Mouse (Mus musculus) CD8-positive naive resting alpha-beta T cell, adult 2 months (primary cell): Measurements from ENCODE around the gene Nprl3.
"Not testable (repeated sequence)": the region's sequence is repeated elsewhere in the genome, so short reads cannot be mapped to it uniquely, and the experiment has no call there.

Source experiments
- DNase-seq, 2 experiments: peaks; one replicate each; pipeline ENCODE4 v3.0.0; 2022; ENCODE audit warnings: low read depth in 2 of 2, low spot score in 2 of 2

Gene Nprl3

GRCm38 (mm10) chr11:32226124-32226871, 41.2 kb downstream of the Nprl3 start, which contains the start of gene Mpg:
TSS of gene Mpg (plus strand) at chr11:32226505.
- DNase-seq = peak; percentile 77 to 79

DNA sequence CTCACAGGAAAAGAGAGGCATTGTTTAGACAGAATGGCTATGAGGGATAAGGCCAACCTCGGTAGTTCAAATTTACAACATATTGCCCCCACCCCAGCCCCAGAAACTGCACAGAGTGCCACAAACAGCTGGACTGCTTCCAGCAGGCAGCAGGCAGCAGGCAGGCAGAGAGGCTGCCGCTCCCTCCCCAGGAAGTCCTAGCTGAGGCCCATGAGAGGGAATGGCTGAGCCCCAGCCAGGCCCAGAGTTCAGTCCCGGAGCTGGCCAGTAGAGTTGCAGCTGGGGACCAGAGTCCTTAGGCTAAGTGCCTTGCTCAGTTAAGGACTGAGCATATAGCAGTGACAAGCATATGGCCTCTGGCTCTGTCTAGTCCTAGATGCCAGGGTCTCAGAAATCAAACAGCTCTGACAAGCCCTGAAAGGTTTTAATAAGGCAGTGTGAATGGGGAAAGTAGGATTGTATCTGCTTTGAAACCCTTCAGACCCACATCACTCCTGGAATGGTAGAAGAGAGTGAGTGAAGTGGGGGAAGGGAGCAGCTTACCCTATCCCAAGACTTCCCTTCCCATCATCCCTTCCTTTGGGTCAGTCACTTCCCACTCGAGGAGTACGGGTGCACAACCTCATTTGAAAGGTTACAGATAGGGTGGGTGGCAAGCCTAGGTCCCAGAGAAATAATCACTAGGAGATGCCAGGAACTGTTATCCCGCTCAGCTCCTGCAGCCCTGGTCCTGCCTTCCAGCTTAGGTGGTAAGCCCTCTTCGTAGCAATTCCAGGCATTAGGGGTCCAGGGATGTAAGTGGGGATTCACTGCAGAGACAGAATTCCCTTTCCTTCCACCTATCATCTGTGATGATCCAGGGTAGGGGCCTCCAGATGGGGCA, 42.0 kb downstream of the Nprl3 start:
- DNase-seq = no peak

- DNase-seq = no peak
These were observed 42.9 kb downstream of the Nprl3 start for GRCm38 (mm10) chr11:32224468-32225139.

DNA sequence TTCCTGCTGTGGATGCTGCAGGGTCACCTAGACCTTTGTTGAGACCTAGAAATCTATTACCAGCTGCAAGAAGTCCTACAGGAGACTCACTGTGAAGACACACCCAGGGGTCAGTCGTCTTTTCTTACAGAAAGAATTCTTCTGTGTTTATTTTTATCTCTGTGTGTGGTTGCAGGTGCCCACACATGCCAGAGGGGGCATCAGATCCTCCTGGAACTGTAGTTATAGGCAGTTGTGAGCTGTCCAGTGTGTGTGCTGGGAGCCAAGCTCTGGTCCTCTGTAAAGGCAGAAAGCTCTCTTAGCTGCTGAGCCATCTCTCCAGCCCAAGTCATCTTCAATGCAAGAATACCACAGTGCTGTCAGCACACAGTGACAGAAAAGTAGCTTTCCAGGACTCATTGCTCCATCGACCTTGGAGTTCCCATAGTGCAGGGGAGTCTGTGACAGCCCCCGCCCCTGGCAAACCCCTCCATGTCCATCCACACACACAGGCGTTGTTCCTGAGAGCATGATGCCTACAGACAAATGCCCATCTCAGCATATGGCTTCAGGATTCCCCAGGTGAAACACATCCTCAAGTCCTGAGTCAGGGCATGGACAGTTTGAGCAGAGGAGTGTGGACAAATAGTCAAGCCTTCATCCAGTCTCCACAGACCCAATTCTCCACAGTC, 44.1 kb downstream of the Nprl3 start:
- no peak for DNase-seq

GRCm38 (mm10) chr11:32222570-32223194, 44.8 kb downstream of the Nprl3 start:
- no peak for DNase-seq

- no peak for DNase-seq
These were observed 45.5 kb downstream of the Nprl3 start, which contains the start of gene Rhbdf1 for GRCm38 (mm10) chr11:32221951-32222409. TSS of gene Rhbdf1 (minus strand) at chr11:32222300.

DNA sequence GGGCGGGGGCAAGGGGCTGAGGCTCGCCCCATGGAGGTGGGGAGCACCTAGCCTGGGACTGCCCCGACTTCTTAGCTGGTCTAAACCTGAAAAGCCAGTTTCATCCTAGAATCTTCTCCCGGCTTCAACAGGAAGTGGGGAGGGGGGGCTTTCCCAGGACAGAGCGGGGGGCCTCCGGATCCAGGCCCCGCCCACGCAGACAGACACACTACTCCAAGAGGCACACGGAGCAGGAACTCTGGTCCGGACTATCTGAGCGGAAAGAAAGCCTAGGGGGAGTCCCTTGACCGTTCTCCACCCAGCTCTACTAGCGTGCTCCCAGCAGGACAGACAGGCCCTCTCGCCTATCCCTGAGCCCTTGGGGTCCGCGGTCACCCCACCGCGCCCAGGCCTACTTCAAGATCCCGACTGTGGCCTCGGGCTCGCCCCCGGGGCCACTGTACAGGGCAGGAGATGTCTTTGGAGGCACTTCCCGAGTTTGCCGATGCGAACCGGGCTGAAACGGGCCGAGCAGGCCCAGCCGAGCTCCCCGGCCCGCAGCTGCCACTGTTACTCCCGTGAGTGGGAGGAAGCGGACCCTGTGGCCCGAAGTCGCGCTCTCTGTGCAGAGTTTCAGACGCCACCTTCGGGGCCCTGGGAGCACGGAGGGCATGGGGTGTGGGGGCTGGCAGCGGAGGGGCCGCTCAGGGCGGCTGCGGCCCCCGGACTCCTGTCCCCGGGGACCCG, 46.1 kb downstream of the Nprl3 start:
- no peak for DNase-seq

- DNase-seq = no peak
These were observed 46.8 kb downstream of the Nprl3 start for GRCm38 (mm10) chr11:32220607-32221224.

GRCm38 (mm10) chr11:32219287-32219686, 48.2 kb downstream of the Nprl3 start:
- DNase-seq = no peak

- no peak for DNase-seq
These were observed 48.9 kb downstream of the Nprl3 start for GRCm38 (mm10) chr11:32218501-32219050.

DNA sequence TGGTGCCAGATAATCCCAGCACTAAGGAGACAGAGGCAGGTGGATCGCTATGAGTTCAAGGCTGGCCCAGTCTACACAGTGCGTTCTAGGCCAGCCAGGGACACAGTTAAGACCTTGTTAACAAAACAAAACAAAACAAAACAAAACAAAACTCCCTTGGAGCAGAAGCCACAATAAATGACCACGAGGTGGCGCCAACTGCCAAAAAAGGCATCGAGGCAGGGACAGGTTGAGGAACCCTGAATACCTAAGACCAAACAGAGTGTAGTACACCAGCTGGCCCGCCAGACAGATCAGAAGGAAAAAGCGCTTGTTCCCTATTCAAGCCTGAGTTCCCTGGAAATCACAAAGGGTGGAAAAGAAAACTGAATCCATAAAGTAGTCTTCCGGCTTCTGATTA, 50.7 kb downstream of the Nprl3 start:
- DNase-seq = peak; percentile 61 to 70

GRCm38 (mm10) chr11:32215372-32216162, 51.9 kb downstream of the Nprl3 start:
- no peak for DNase-seq

GRCm38 (mm10) chr11:32210623-32211022, 56.9 kb downstream of the Nprl3 start:
- no peak for DNase-seq

DNA sequence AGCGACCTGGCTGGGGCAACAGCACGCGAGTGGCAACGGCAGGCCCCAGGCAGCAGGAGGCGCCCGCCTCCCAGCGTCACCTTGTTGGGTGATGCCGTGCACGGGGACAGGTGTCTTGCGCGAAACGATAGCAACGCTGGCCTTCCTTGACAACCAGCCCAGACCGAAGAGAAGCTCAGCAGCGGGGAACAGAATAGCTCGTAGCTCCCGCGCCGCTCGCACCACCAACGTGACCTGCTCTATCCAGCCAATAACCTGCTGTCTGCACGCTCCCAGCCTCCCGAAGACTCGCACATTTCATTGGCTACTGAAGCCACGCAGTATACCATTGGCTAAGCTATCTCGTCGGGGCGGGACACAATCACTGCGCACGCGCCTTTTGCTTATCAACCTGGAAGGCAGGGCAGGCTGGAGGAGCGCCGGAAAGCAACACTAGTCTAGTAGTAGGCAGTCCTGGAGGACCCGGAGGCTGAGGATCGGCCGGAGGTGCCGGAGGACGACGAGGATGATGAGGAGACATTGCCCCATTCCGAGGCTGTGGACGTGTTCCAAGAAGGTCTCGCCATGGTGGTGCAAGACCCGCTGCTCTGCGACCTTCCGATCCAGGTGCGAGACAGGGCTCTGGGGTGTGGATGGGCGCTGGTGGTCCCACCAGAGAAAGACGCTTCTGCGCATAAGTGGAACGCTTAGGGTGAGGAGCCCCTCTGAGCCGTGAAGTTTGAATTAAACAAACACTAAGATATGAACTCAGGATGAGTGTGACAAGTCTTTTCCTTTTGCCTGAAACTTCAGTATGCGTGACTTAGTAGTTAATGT, 62.2 kb downstream of the Nprl3 start, which contains the start of gene Snrnp25:
Snrnp25 (plus strand) TSS at position 358 of the 816 bp plus-strand sequence.
- DNase-seq = peak; percentile 94 to 95

GRCm38 (mm10) chr11:32201922-32202685, 65.4 kb downstream of the Nprl3 start:
- DNase-seq = no peak

- DNase-seq = not testable (repeated sequence)
These were observed 66.5 kb downstream of the Nprl3 start for GRCm38 (mm10) chr11:32200992-32201391.
